Mouse (Mus musculus) kidney, embryonic 15.5 days (tissue): Measurements from ENCODE around the gene Efcab6. TPM values are rescaled to one million over a fixed set of nuclear protein-coding genes. Genes with fewer than 3 reads are reported as not detected.
"Not testable (repeated sequence)": the region's sequence is repeated elsewhere in the genome, so short reads cannot be mapped to it uniquely, and the experiment has no call there.

ENCODE experiments used
- ATAC-seq: fragments of 200-750 bp; cut with Nextera tagmentation; replicated peaks from 2 replicates; pipeline ENCODE4 v1.8.0; 2017; ENCODE audit warnings: moderate TSS enrichment; ENCODE audit not compliant: low FRiP score
- H3K27ac ChIP-seq: fragments of 300-500 bp; sonication (generic); 2 replicates; pipeline ENCODE4 v1.5.1; 2015; ENCODE audit warnings: mild to moderate bottlenecking, inconsistent platforms
- H3K27me3 ChIP-seq: fragments of 300-500 bp; sonication (generic); 2 replicates; pipeline ENCODE4 v1.6.1; 2015; ENCODE audit warnings: inconsistent platforms
- H3K36me3 ChIP-seq: fragments of 300-500 bp; sonication (generic); 2 replicates; pipeline ENCODE4 v1.6.1; 2015; ENCODE audit warnings: inconsistent platforms
- H3K4me1 ChIP-seq: fragments of 300-500 bp; sonication (generic); 2 replicates; pipeline ENCODE4 v1.6.1; 2015; ENCODE audit warnings: inconsistent platforms
- H3K4me2 ChIP-seq: fragments of 300-500 bp; sonication (generic); 2 replicates; pipeline ENCODE4 v1.6.1; 2015; ENCODE audit warnings: moderate library complexity, mild to moderate bottlenecking, inconsistent platforms
- H3K4me3 ChIP-seq: fragments of 300-500 bp; sonication (generic); replicated peaks from 2 replicates; pipeline ENCODE4 v1.5.1; 2015; ENCODE audit warnings: mild to moderate bottlenecking, inconsistent platforms
- H3K9ac ChIP-seq: fragments of 300-500 bp; sonication (generic); 2 replicates; pipeline ENCODE4 v1.6.1; 2015; ENCODE audit warnings: mild to moderate bottlenecking, inconsistent platforms
- H3K9me3 ChIP-seq: fragments of 300-500 bp; sonication (generic); replicated peaks from 2 replicates; pipeline ENCODE4 v1.6.1; 2016; ENCODE audit warnings: inconsistent platforms
- WGBS: fragments of 180-500 bp; shearing (Covaris S2); methylation state at CpG from one replicate; pipeline ENCODE4 v1.1.7; 2015; ENCODE audit warnings: mixed read lengths; 5-methylcytosine and 5-hydroxymethylcytosine counted together
- polyA plus RNA-seq: library from polyadenylated mRNA; unstranded; fragments of >200 nt; fragmentation: Nextera tagmentation; extraction: Ambion mirVana; gene quantifications from 2 replicates; pipeline ENCODE4 v1.2.1, GENCODE M21; 2015

Gene Efcab6
- 0.16 and 0.27 TPM in 2 replicates for polyA plus RNA-seq

- peak within 1 kb of the TSS; percentile 52 for H3K4me2 ChIP-seq
- no peaks in the 10 kb centered on the region for H3K36me3 ChIP-seq
- no peak within 1 kb of the TSS for H3K27ac ChIP-seq
- no peak for ATAC-seq
- WGBS = 2% methylated on average over 29 of the region's 29 CpGs
- H3K9ac ChIP-seq = no peak within 1 kb of the TSS
- H3K4me3 ChIP-seq = peak within 1 kb of the TSS; percentile 25
- H3K4me1 ChIP-seq = peaks cover 5% of the 10 kb centered on the region; the same call in 1 of the 2 replicates
- 0 out of 2 replicates have a peak, but pooled peaks cover 5% of the 10 kb centered on the region for H3K9me3 ChIP-seq
- peaks cover 64% of the 10 kb centered on the region for H3K27me3 ChIP-seq
These were observed at the start of gene Efcab6 for GRCm38 (mm10) chr15:84065140-84065539. TSS of gene Efcab6 (minus strand) at chr15:84065379.

GRCm38 (mm10) chr15:84113873-84114272 lies 48.7 kb upstream of the Efcab6 start:
- no peak overlapping the region for H3K27ac ChIP-seq
- no peaks in the 10 kb centered on the region for H3K4me1 ChIP-seq
- H3K36me3 ChIP-seq = no peaks in the 10 kb centered on the region
- no peak for ATAC-seq
- H3K27me3 ChIP-seq = no peaks in the 10 kb centered on the region
- no peaks in the 10 kb centered on the region for H3K9me3 ChIP-seq
- H3K4me2 ChIP-seq = no peak overlapping the region
- 69% methylated on average over 6 of the region's 6 CpGs for WGBS
- H3K4me3 ChIP-seq = no peak overlapping the region
- no peak overlapping the region for H3K9ac ChIP-seq

GRCm38 (mm10) chr15:84108899-84109298 lies 43.7 kb upstream of the Efcab6 start:
- Histone ChIP-seq H3K27ac (no peak overlapping the region), H3K36me3 (no peaks in the 10 kb centered on the region), H3K9ac (no peak overlapping the region), H3K4me1 (peaks cover 9% of the 10 kb centered on the region), H3K9me3 (no peaks in the 10 kb centered on the region), H3K4me2 (no peak overlapping the region), H3K27me3 (peaks cover 44% of the 10 kb centered on the region), H3K4me3 (no peak overlapping the region)
- no peak for ATAC-seq
- 7% methylated on average over 13 of the region's 13 CpGs for WGBS

- no peak overlapping the region for H3K27ac ChIP-seq
- peak overlapping the region; percentile 89 for H3K4me2 ChIP-seq
- peaks cover 9% of the 10 kb centered on the region for H3K4me1 ChIP-seq
- no peaks in the 10 kb centered on the region for H3K9me3 ChIP-seq
- H3K4me3 ChIP-seq = peak overlapping the region; percentile 53
- no peaks in the 10 kb centered on the region for H3K36me3 ChIP-seq
- no peak for ATAC-seq
- H3K9ac ChIP-seq = no peak overlapping the region
- peaks cover 53% of the 10 kb centered on the region for H3K27me3 ChIP-seq
- 12% methylated on average over 12 of the region's 12 CpGs for WGBS
These were observed 40.8 kb upstream of the Efcab6 start for GRCm38 (mm10) chr15:84105924-84106500.

GRCm38 (mm10) chr15:84105105-84105923 lies 40.1 kb upstream of the Efcab6 start, which contains the start of gene Sult4a1:
TSS of gene Sult4a1 (minus strand) at chr15:84105754.
- 0 out of 2 replicates have a peak within 1 kb of the TSS, but pooled peaks have one; percentile 8 for H3K9ac ChIP-seq
- H3K4me1 ChIP-seq = peaks cover 9% of the 10 kb centered on the region
- no peaks in the 10 kb centered on the region for H3K36me3 ChIP-seq
- H3K4me2 ChIP-seq = peak within 1 kb of the TSS; percentile 89
- no peak within 1 kb of the TSS for H3K27ac ChIP-seq
- no peak for ATAC-seq
- peaks cover 53% of the 10 kb centered on the region for H3K27me3 ChIP-seq
- H3K4me3 ChIP-seq = peak within 1 kb of the TSS; percentile 53
- H3K9me3 ChIP-seq = no peaks in the 10 kb centered on the region
- WGBS = 2% methylated on average over 77 of the region's 77 CpGs

GRCm38 (mm10) chr15:84104626-84105025 lies 39.4 kb upstream of the Efcab6 start:
- H3K9me3 ChIP-seq = no peaks in the 10 kb centered on the region
- no peaks in the 10 kb centered on the region for H3K36me3 ChIP-seq
- 83% methylated on average over 7 of the region's 7 CpGs for WGBS
- no peak overlapping the region for H3K27ac ChIP-seq
- no peak overlapping the region for H3K9ac ChIP-seq
- H3K27me3 ChIP-seq = peaks cover 53% of the 10 kb centered on the region
- no peak overlapping the region; the same call in 1 of the 2 replicates for H3K4me2 ChIP-seq
- H3K4me1 ChIP-seq = peaks cover 9% of the 10 kb centered on the region
- no peak overlapping the region for H3K4me3 ChIP-seq
- ATAC-seq = no peak

GRCm38 (mm10) chr15:84097536-84097935 lies 32.4 kb upstream of the Efcab6 start:
- H3K9ac ChIP-seq, H3K4me3 ChIP-seq, ATAC-seq, H3K4me1 ChIP-seq, H3K4me2 ChIP-seq, H3K9me3 ChIP-seq, H3K27ac ChIP-seq, H3K36me3 ChIP-seq, H3K27me3 ChIP-seq: not testable (repeated sequence)
- 85% methylated on average over 15 of the region's 15 CpGs for WGBS

- ATAC-seq = no peak
- Histone ChIP-seq H3K27ac (no peak overlapping the region), H3K36me3 (no peaks in the 10 kb centered on the region), H3K4me1 (no peaks in the 10 kb centered on the region), H3K9me3 (no peaks in the 10 kb centered on the region), H3K4me2 (no peak overlapping the region), H3K9ac (no peak overlapping the region), H3K27me3 (no peaks in the 10 kb centered on the region), H3K4me3 (no peak overlapping the region)
- WGBS = 87% methylated on average over 8 of the region's 8 CpGs
These were observed 30.9 kb upstream of the Efcab6 start for GRCm38 (mm10) chr15:84096051-84096450.

GRCm38 (mm10) chr15:84094921-84095320 lies 29.7 kb upstream of the Efcab6 start:
- Histone ChIP-seq H3K4me2 (no peak overlapping the region), H3K27me3 (no peaks in the 10 kb centered on the region), H3K9ac (no peak overlapping the region), H3K27ac (no peak overlapping the region), H3K4me1 (no peaks in the 10 kb centered on the region), H3K9me3 (no peaks in the 10 kb centered on the region), H3K4me3 (no peak overlapping the region), H3K36me3 (no peaks in the 10 kb centered on the region)
- no peak for ATAC-seq
- WGBS = 63% methylated on average over 7 of the region's 7 CpGs

- Histone ChIP-seq H3K4me2 (no peak overlapping the region), H3K36me3 (no peaks in the 10 kb centered on the region), H3K9ac (no peak overlapping the region), H3K27me3 (no peaks in the 10 kb centered on the region; the same call in 1 of the 2 replicates), H3K4me3 (no peak overlapping the region), H3K9me3 (no peaks in the 10 kb centered on the region), H3K4me1 (0 out of 2 replicates have a peak, but pooled peaks cover 2% of the 10 kb centered on the region), H3K27ac (no peak overlapping the region)
- no peak for ATAC-seq
- WGBS = 43% methylated on average over 9 of the region's 9 CpGs
These were observed 21.6 kb upstream of the Efcab6 start for GRCm38 (mm10) chr15:84086775-84087174.

GRCm38 (mm10) chr15:84086364-84086763 lies 21.2 kb upstream of the Efcab6 start:
- 26% methylated on average over 12 of the region's 12 CpGs for WGBS
- H3K27me3 ChIP-seq = no peaks in the 10 kb centered on the region; the same call in 1 of the 2 replicates
- H3K9ac ChIP-seq = no peak overlapping the region
- H3K4me1 ChIP-seq = 0 out of 2 replicates have a peak, but pooled peaks cover 2% of the 10 kb centered on the region
- no peaks in the 10 kb centered on the region for H3K36me3 ChIP-seq
- H3K27ac ChIP-seq = no peak overlapping the region
- H3K4me3 ChIP-seq = no peak overlapping the region
- H3K4me2 ChIP-seq = no peak overlapping the region
- no peaks in the 10 kb centered on the region for H3K9me3 ChIP-seq
- no peak for ATAC-seq

- no peak for ATAC-seq
- WGBS = 61% methylated on average over 7 of the region's 7 CpGs
- no peak overlapping the region for H3K9ac ChIP-seq
- no peaks in the 10 kb centered on the region for H3K4me1 ChIP-seq
- no peaks in the 10 kb centered on the region for H3K36me3 ChIP-seq
- no peak overlapping the region for H3K4me2 ChIP-seq
- no peak overlapping the region for H3K4me3 ChIP-seq
- no peak overlapping the region for H3K27ac ChIP-seq
- no peaks in the 10 kb centered on the region for H3K9me3 ChIP-seq
- H3K27me3 ChIP-seq = peaks cover 7% of the 10 kb centered on the region
These were observed 14.9 kb upstream of the Efcab6 start for GRCm38 (mm10) chr15:84080069-84080468.
